Mouse (Mus musculus) T-helper 17 cell (primary cell): ENCODE measurements around the gene Ccdc86.

Experiments used
- in situ Hi-C, 2 experiments: fragments of 300-600 bp; cut with MboI, MseI; formaldehyde crosslinking; loops; 1 replicate in 1 of 2; 2 replicates in 1 of 2; pipeline ENCODE4 v1.15.1; 2025; ENCODE audit warnings: high pct_unique_total_duplicates in 2 of 2

Ccdc86 gene

GRCm38 (mm10) chr19:10909087-10909721 is 39.9 kb downstream of the Ccdc86 start:
- in situ Hi-C loops, result no loop called here

- in situ Hi-C loops, result no loop called here
Observed at GRCm38 (mm10) chr19:10907891-10908290, 41.2 kb downstream of the Ccdc86 start.

GRCm38 (mm10) chr19:10905728-10906000 is 43.4 kb downstream of the Ccdc86 start:
- in situ Hi-C loops, result no loop called here

- in situ Hi-C loops, result loop anchor here in 1 of 2 experiments (5.0 kb wide), 1 partner anchor 57 kb away; no protein-coding TSS in a partner anchor
Observed at GRCm38 (mm10) chr19:10904927-10905727, 43.9 kb downstream of the Ccdc86 start.

- in situ Hi-C loops, result loop anchor here in 1 of 2 experiments (5.0 kb wide), 1 partner anchor 58 kb away; no protein-coding TSS in a partner anchor
Observed at GRCm38 (mm10) chr19:10904512-10904911, 44.6 kb downstream of the Ccdc86 start.

- in situ Hi-C loops, result loop anchor here in 1 of 2 experiments (5.0 kb wide), 1 partner anchor 61 kb away; no protein-coding TSS in a partner anchor
Observed at GRCm38 (mm10) chr19:10901046-10901445, 48.0 kb downstream of the Ccdc86 start.

GRCm38 (mm10) chr19:10900315-10900714 is 48.8 kb downstream of the Ccdc86 start:
- in situ Hi-C loops, result loop anchor here in 1 of 2 experiments (5.0 kb wide), 1 partner anchor 62 kb away; no protein-coding TSS in a partner anchor

GRCm38 (mm10) chr19:10897491-10897890 is 51.6 kb downstream of the Ccdc86 start:
- in situ Hi-C loops, result loop anchor here in 1 of 2 experiments (25.0 kb wide), 1 partner anchor 1565 kb away; the partner anchor contains the start of gene Mpeg1

GRCm38 (mm10) chr19:10896849-10897248 is 52.2 kb downstream of the Ccdc86 start:
- in situ Hi-C loops, result loop anchor here in 1 of 2 experiments (25.0 kb wide), 1 partner anchor 1565 kb away; the partner anchor contains the start of gene Mpeg1

GRCm38 (mm10) chr19:10895708-10896107 is 53.4 kb downstream of the Ccdc86 start:
- in situ Hi-C loops, result loop anchor here in 1 of 2 experiments (25.0 kb wide), 1 partner anchor 1567 kb away; the partner anchor contains the start of gene Mpeg1

GRCm38 (mm10) chr19:10895016-10895528 is 54.0 kb downstream of the Ccdc86 start, which contains the start of gene Prpf19:
Gene Prpf19 (plus strand): TSS chr19:10895231.
- in situ Hi-C loops, result loop anchor here in 1 of 2 experiments (25.0 kb wide), 1 partner anchor 1567 kb away; the partner anchor contains the start of gene Mpeg1

- in situ Hi-C loops, result loop anchor here in 1 of 2 experiments (25.0 kb wide), 1 partner anchor 1570 kb away; the partner anchor contains the start of gene Mpeg1
Observed at GRCm38 (mm10) chr19:10892201-10892600, 56.9 kb downstream of the Ccdc86 start.
